Mouse (Mus musculus) right cerebral cortex, adult 18-20 months (tissue): ENCODE data around the gene Igf2bp2.

Experiments
- DNase-seq: peaks from one replicate; pipeline ENCODE4 v3.0.0; 2022; ENCODE audit warnings: mixed read lengths

The Igf2bp2 gene

GRCm38 (mm10) chr16:22097659-22098058 lies 65.4 kb downstream of the Igf2bp2 start:
- DNase-seq = no peak

GRCm38 (mm10) chr16:22095751-22096150 lies 67.3 kb downstream of the Igf2bp2 start:
- DNase-seq = no peak

GRCm38 (mm10) chr16:22091255-22091783 lies 71.8 kb downstream of the Igf2bp2 start:
- no peak for DNase-seq

- DNase-seq = no peak
Measured at GRCm38 (mm10) chr16:22085411-22085810, 77.7 kb downstream of the Igf2bp2 start.

- DNase-seq = no peak
Measured at GRCm38 (mm10) chr16:22080125-22080710, 82.9 kb downstream of the Igf2bp2 start.

GRCm38 (mm10) chr16:22076620-22076941 lies 86.5 kb downstream of the Igf2bp2 start:
- DNase-seq = no peak

- no peak for DNase-seq
Measured at GRCm38 (mm10) chr16:22075829-22076619, 87.1 kb downstream of the Igf2bp2 start.

- DNase-seq = no peak
Measured at GRCm38 (mm10) chr16:22075067-22075466, 88.0 kb downstream of the Igf2bp2 start.

GRCm38 (mm10) chr16:22071361-22071760 lies 91.7 kb downstream of the Igf2bp2 start:
- no peak for DNase-seq

- DNase-seq = no peak
Measured at GRCm38 (mm10) chr16:22067406-22067805, 95.7 kb downstream of the Igf2bp2 start.

- no peak for DNase-seq
Measured at GRCm38 (mm10) chr16:22065536-22065935, 97.6 kb downstream of the Igf2bp2 start.

GRCm38 (mm10) chr16:22062284-22062683 lies 100.8 kb downstream of the Igf2bp2 start:
- no peak for DNase-seq

- no peak for DNase-seq
Measured at GRCm38 (mm10) chr16:22061555-22062160, 101.4 kb downstream of the Igf2bp2 start.

GRCm38 (mm10) chr16:22060416-22060815 lies 102.7 kb downstream of the Igf2bp2 start:
- no peak for DNase-seq

GRCm38 (mm10) chr16:22058871-22059270 lies 104.2 kb downstream of the Igf2bp2 start:
- DNase-seq = no peak

GRCm38 (mm10) chr16:22057498-22057897 lies 105.6 kb downstream of the Igf2bp2 start:
- no peak for DNase-seq

- DNase-seq = no peak
Measured at GRCm38 (mm10) chr16:22053411-22053810, 109.7 kb downstream of the Igf2bp2 start.

- DNase-seq = no peak
Measured at GRCm38 (mm10) chr16:22046739-22047366, 116.2 kb downstream of the Igf2bp2 start.

GRCm38 (mm10) chr16:22045930-22046329 lies 117.2 kb downstream of the Igf2bp2 start:
- DNase-seq = no peak

GRCm38 (mm10) chr16:22043830-22044229 lies 119.3 kb downstream of the Igf2bp2 start:
- DNase-seq = no peak

GRCm38 (mm10) chr16:22039978-22040377 lies 123.1 kb downstream of the Igf2bp2 start:
- no peak for DNase-seq

- DNase-seq = no peak
Measured at GRCm38 (mm10) chr16:22038554-22038953, 124.5 kb downstream of the Igf2bp2 start.

GRCm38 (mm10) chr16:22027474-22027873 lies 135.6 kb downstream of the Igf2bp2 start:
- DNase-seq = no peak
